Mouse (Mus musculus): ENCODE data around the gene Ift27.
A peak's percentile ranks its signal among the peaks of the same experiment; 100 is the strongest.

The Ift27 gene

DNA sequence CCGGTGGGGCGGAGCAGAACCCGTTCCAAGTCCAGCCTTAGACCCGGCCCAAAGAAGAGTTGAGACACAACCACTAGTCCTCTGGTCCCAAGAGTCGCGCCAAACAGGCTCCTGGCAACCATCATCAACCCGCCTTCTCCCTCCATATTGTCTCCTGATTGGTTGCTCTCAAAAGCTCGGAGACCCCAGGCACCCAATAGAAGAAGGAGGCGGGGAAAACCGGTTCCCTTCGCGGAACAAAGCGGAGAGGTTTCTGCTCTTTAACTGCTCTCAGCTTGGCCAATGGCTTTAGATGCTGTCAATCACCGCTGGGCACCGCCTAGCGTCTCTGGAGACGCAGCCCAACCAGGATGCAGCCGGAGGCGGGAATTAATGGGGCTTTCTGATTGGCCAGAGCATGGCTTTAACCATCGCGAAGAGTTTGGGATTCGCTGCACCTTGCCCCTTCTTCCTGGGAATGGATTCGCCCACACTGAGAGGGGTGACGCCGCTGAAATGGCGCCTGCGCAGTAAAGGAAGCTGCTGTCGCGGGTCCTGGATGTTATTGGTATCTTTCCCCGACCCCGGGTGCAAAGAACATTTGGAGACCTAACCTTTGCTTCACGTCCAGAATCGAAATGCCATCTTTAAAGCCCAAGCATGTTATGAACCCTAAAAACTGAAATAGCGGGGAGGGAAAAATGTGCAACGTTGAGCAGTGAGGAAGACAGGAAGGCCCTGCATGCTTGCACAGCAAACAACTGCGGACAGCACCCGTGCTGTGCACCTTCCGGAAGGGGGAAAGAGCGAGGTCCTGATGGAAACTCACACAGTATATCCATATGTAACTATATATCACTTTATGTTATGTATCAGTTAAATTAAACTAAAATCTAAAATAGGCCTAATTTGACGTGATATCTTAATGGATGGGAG, at the start of gene Ift27:
Ift27 (minus strand) TSS at position 136 of the 915 bp plus-strand sequence.
- DNase-seq (ENCODE audit: low read depth, low spot score), result peak; percentile 99

DNA sequence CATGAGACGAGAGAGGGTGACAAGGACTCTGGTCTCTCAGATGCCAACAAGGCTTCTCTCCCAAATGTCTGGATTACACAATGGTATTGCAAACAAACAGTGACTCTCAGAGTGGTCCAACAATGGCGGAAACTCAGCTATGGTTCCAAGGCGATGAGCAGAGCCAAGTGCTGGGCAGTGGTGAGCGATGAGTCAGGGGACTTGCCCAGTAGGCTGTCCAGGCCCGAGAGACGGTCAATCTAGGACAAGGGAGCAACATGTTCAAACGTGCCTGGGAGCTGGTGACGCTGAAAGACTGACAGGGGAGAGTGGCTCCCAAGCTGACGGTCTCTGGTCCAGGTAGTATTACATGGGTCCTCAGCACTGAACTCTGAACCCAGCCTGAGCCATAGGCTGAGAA, 41.4 kb upstream of the Ift27 start:
- no peak for DNase-seq (ENCODE audit: low read depth, low spot score)

DNA sequence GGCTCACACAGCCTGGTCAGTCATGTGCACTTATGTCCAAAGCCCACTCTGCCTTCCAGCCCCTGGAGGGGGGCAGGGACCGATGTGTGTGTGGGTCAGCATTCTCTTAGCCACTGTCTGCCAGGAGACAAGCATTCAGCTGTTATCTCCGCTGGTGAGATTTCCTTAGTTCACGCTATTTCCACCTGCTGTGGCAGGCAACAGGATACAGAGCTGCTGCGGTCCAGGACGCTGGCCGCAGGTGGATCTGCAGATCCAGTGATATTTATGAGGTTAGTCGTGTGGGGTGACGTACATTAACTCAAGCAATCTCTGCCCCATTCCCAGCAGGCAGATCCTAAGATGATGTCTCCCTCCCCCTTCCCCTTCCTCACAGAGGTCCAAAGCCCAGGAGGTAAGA, 37.5 kb upstream of the Ift27 start:
- no peak for DNase-seq (ENCODE audit: low read depth, low spot score)

DNA sequence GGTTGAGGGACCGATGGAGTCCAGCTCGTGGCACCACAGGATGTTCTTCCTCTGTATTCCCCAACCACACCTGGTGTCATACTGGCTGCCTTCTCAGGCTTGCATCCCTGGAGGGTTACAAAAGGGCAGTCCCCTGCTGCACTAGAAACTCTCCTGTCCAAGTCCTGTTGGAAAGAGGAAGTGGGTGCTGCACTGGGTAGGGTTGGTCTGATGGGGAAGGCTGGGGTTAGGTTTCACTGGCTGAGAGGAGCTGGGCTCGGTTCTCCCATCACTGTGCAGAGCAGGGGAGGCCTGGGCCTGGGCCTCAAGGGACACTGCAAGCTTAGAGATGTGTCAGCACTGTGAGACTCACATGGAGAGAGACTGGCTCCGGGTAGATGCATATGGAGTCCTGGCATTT, 36.3 kb upstream of the Ift27 start:
- no peak for DNase-seq (ENCODE audit: low read depth, low spot score)

DNA sequence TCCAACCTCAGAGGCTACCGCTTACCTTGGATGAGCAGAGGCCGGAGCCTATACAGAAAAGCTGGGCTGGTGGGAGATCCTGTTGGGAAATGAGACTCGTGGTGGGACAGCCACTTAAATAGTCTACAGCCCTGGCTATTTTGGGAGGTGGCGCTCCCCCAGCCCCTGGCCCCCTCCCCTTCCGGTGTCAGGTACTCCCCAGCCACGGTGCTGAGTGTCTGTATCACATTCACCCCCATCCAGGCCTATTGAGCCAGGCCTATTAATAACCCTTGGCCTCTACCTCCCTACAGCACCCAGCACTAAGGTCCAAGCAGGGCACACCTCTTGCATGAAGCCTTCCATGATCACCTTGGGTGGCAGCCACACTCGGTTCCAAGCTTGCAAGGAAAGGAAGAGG, 32.4 kb upstream of the Ift27 start, which contains the start of gene Pvalb:
Pvalb (minus strand) TSS at position 89 of the 400 bp plus-strand sequence.
- no peak for DNase-seq (ENCODE audit: low read depth, low spot score)

DNA sequence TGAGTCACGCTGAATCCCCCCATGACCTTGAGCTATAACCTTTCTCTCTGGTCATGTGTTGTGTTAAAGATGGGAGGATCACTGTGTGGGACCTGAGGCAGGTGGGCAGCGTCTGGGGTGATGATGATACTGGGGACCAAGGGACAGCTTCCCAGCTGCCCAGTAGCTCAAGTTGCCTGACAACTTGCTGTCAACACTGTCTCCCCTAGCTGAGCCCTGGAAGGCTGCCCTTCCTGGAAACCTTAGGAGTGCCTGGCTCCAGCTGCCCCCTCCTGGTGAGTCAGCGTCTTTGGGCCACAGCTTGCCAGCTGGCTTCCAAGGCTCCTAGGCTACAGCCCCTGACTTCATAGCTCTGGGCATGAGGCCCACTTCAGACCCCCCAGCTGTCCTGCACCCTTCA, 31.3 kb upstream of the Ift27 start:
- DNase-seq (ENCODE audit: low read depth, low spot score), result no peak

DNA sequence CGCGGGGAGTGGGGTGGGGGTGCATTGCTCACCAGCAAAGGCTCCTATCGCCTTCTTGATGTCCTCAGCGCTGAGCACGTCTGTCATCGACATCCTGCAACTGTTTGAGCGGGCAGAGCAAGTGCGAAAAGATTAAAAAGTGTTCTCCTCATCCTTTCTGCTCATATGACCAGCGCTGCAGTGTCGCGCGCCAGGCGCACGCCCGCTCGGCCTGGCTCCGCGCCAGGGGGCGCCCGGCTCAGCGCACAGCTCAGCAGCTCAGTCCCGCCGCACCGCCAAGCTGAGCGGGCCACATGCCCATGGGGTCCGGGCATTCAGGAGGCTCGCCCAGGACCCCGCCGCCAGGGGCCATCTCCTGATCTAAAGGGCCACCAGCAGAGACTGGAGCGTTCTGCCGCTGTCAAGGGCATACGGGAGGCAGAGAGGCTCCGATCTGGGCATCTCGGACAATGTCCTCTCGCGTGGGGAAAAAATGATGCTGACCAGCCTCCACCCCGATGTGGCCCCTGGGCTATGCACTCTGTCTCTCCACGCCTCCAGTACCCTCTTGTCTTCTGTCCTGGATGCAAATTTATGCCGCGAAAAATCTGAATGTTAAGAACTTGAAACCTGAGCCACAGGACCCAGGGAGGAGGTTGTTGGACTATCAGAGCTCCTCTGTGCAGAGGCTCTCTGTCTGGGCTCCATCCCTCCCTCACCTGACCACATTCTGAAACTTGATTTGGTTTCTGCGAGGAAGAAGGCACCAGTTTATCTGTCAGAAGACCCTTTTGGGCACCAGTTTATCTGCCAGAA, 30.3 kb upstream of the Ift27 start:
- peak; percentile 46 for DNase-seq (ENCODE audit: low read depth, low spot score)

DNA sequence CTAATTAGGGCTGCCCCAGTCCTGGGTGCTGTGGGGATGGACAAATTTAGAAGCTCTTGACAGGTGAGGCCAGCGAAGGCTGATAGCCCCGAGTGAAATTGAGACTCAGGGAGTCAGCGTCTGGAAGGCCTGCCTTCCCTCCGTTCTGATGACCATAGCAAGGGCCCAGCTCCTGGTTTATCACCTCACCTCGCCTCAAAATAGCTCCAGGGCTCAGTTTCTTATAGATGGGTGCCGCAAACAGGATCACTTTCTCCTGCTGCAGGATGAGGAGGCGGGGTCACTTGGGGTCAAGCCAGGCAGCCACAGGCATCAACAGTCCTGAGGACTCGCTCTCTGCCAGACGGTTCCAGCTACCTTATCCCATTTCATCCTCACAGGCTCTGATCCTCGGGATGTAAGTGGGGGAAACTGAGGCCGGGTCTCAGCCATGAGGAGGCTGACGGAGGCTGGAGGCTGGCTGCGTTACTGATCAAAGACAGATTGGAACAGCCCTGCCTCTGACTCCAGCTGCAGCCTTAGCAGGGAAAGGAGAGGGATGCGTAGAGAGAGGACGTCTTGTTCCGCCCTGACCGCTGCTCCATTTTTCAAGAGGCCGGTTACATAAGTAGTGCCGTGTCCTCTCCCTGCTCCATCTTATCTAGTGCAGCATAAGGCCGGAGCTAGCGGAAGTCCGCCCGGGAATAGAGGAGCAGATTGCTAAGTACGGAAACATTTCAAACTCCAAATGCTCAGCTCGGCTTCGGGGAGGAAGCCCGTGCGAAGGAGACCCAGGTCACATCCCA, 21.4 kb upstream of the Ift27 start:
- no peak for DNase-seq (ENCODE audit: low read depth, low spot score)

DNA sequence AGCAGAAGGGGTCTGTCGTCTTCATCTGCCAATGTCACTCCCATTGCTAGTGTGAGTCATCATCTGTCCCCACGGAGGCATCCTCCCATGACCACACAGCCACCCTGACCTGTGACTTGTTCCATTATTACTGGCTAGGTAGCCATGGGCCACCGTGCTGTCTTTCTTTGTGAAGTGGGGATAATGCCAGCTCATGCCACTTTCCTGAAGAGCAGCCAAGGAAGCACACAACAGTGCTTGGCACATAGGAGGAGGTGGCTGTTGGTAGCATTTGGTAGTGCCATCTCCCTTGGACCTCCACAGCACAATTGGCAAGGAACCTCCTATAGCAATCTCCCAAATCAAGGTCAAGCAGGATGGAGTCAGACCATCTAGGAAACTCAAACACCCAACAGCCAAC, 20.4 kb upstream of the Ift27 start:
- no peak for DNase-seq (ENCODE audit: low read depth, low spot score)

DNA sequence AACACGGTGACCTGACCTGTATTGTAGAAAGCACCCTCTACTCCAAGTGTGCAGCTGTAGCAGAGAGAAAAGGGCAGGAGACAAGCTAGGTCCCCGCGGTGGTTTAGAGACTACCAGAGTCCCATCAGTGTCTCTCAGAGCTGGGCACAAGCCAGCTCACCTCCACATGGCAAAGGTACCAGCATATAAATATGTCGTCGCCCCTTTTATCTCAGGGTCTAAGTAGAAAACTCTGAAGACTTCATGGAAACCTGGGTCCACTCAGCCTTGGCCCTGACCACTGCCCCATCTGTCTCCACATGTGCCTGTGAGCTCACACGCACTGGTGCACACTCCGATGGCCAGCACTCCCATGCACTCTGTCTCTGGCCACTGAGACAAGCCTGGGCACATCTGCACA, 15.7 kb upstream of the Ift27 start:
- DNase-seq (ENCODE audit: low read depth, low spot score), result no peak

DNA sequence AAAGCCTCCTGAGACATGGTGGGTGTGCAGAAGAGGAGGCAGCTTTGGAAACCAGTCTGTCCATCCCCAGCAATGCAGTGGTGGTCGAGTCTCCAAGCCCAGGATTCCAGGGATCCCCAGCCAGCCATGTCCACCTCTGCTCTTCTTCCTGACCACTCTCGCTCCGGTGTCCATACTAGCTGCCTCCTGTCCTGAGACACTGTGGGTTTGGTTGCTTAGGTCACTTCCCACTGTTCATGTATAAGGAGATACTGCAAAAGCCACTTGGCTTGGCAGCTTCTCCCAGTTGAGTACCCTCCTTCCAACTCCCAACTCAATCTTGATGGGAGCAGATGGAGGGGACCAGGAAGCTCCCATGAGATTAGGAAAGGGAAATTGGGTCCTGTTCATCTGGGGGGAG, 14.6 kb upstream of the Ift27 start:
- DNase-seq (ENCODE audit: low read depth, low spot score), result no peak

DNA sequence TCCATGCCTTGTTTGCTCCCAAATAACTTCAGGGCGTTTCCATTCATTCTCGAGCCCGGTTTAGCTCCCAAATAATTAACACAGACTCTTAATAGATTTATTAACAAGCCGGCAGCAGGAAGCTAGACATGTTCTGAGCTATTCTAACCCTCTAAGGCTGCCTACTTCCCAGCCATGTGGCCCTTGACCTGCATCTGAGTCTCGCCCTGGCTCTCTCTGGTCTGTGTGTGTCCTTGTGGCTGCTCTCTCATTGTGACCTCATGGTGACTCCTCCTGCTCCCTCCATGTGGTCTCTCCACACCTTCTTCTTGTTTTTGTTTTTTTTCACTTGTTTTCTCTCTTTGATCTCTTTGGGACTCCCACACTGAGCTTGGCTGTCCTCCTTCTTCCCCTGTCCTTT, 13.0 kb upstream of the Ift27 start:
- DNase-seq (ENCODE audit: low read depth, low spot score), result no peak

DNA sequence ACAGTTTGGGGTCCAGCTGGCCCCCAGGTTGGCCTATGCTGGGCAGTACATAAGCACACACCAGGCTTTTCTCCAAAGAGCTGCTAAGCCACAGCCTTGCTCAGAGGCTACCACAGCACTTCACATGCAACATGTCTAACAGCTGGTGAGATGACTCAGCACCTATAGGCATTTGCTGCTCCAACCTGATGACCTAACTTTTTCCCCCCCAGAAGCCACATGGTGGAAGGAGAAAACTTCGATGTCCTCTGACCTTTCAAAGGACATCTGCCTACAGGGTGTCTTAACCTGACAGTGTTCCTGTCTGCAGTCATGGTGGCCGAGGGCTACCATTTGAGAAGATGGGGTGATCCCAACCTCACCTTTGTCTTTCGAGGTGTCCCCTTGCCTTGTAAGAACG, 11.7 kb upstream of the Ift27 start:
- no peak for DNase-seq (ENCODE audit: low read depth, low spot score)

DNA sequence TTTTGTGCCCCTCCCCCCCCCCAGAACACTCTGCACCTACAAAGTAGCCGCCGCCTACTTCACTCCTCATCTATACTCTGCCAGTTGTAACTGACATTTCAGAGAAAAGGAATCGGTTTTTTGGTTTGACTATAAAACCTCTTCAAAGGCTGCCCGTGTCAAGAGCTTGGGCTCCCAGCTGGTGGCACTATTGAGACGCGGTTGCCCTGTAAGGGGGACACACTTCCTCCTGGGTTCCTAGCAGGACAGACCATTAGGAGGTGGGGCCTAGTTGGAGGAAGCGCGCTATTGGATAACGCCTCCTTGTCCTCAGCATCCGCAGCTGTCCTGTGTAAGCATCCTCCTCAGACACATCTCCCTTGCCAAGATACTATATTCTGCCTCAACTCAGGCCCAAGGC, 10.9 kb upstream of the Ift27 start:
- DNase-seq (ENCODE audit: low read depth, low spot score), result no peak

DNA sequence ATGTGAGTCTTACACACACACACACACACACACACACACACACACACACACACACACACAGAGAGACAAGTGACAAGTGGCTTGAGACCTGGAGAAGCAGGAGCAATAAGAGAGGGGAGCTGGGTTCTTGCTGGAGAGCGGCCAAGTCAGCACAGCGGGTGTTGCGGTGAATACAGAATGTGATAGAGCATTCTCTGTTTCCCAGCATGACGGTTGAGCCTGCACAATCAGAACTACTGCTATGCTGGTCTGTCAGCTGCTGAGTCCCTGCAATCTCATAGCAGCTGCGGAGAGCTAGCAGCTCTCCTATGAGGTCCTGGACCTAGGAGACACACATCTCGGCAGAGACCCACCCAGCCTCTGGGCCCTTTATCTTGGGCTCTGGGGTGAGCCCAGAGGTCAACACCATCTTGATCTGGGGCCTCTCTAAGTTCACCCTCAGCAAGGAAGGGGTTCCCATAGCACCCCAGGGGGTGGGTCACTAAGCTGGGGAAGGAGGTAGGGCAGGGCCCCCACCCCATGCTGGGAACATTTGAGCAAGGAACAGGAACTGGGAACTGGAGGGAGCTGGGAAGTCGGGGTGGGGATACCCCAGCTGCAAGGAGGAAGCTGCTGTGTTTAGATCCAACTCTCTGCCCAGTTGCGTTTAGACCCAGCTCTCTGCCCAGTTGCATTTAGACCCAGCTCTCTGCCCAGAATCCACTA, 7.9 kb upstream of the Ift27 start:
- DNase-seq (ENCODE audit: low read depth, low spot score), result no peak

DNA sequence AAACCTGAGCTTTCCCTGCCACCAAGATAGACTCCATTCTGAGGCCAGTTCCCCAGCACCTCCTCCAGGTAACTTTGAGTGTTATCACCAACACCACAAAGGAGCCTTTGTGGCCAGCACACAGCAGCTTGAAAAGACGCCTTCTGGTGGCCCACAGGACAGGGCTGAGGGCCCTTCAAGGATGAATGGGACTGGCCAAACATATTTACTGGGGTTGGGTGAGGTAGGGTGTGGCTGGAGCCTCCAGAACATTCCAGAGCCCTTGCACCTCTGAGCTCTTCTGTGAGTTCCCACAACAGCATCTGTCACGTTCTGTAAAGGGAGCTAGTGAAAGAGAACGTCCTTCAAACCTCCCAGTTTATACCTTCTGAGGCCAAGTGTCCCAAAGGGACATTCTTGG, 5.9 kb upstream of the Ift27 start:
- no peak for DNase-seq (ENCODE audit: low read depth, low spot score)

DNA sequence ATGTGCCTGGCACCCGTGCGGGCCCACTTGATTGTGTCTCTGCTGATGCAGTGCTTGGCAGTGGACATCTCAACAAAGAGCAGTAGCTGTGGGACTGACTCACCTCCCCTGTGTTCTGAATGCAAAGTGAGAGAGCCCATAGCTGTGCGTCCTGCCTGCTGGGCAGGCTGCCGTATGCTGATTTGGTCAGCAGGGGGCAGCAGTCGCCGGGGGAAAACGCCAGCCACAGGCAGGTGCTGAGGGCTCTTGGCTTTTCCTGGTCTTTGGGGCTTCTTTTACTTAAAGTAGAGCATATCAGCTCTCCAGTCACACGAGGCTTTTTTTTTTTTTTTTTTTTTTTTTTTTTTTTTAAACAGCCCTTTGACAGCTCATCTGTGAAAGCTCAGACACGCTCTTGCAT, 4.5 kb upstream of the Ift27 start:
- peak; percentile 57 for DNase-seq (ENCODE audit: low read depth, low spot score)

DNA sequence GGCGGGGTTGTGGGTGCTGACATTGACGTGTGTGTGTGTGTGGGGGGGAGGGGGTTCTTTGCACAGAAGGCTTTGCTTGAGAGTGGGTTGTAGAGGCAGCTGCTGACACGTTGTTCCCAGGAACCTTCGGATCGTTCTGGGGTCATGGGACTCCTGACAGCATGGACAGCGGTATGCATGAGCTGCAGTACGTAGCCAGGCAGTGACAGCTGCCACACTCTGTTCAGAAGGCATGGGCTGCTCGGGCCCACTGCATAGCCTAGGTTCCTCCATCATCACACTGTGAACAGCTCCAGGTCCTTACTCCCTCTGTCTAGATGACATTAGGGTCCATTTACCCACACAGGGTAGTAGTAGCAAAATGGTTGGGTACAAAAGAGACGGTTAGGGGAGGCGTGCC, 3.4 kb upstream of the Ift27 start:
- no peak for DNase-seq (ENCODE audit: low read depth, low spot score)

DNA sequence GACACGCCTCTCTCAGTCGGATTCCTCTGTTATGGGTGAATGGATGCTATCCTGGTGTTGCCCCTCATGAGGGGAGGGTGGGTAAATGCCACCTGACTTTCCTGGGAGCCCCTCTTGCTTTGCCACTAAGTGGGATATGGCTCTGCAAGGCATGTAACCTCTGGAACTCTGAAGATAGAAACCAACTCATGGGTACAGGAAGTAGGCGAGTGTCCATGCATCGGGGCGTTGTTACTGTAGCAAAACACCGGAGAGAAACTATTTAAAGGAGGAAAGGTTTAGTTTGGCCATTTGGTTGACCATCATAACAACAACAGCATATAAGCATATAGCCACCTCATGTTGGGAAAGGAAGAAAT, 959 bp upstream of the Ift27 start:
- no peak for DNase-seq (ENCODE audit: low read depth, low spot score)

DNA sequence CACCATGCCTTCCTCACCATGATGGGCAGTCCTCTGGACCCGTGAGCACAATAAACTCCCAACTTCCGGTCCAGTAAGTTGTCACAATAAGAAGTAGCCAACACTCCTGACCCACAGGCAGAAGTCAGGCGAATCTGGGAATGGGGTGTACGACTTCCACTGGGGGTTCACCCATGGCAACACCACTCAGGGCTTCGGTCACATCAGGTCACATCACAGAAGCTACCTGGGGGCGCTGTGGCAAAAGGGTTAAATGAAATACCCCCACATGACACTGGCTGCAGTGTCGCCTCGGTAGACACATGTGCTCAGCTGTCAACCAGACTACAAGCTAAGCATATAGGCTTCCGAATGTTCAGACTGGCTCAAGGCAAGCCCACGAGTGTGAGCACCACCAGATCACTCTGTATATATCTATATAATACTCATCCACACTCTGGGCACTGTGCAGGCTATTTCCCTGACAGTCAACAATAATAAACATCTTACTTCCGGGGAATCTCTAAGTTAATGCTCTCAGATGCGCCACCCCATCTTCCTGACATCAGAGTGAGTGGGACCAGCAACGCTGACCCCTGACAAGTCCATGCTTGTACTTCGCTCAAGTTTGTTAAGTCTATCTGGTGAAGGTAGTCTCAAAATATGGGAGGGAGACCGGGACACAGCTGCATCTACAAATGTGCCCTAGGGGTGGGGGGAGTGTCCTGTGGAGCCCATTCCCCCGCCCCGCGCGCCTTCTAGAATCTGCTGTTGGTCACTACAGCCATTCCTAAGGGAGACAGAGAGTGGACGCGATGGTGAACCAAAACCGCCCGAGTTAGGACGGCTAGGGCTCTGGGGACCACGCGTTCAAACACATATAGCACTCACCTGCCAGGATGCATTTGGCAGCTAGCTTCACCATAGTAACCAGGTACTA, 749 bp downstream of the Ift27 start:
- DNase-seq (ENCODE audit: low read depth, low spot score), result no peak
